Mouse (Mus musculus) stomach, postnatal 0 days (tissue): Measurements from ENCODE around the gene Cdkn2aipnl. TPM values are rescaled to one million over a fixed set of nuclear protein-coding genes. Genes with fewer than 3 reads are reported as not detected.
A peak's percentile ranks its signal among the peaks of the same experiment; 100 is the strongest.

Experiments used
- ATAC-seq: fragments of 200-750 bp; cut with Nextera tagmentation; 2 replicates; pipeline ENCODE4 v1.8.0; 2017; ENCODE audit not compliant: low FRiP score, low TSS enrichment
- DNase-seq: peaks from one replicate; pipeline ENCODE4 v3.0.0-alpha.2; 2016; ENCODE audit warnings: low spot score
- H3K27ac ChIP-seq: fragments of 300-500 bp; sonication (generic); replicated peaks from 2 replicates; pipeline ENCODE4 v1.5.1; 2014; ENCODE audit warnings: mild to moderate bottlenecking, control low read depth
- H3K27me3 ChIP-seq: fragments of 300-500 bp; sonication (generic); 2 replicates; pipeline ENCODE4 v1.6.1; 2014; ENCODE audit warnings: low read length; ENCODE audit not compliant: control insufficient read depth, insufficient read depth
- H3K36me3 ChIP-seq: fragments of 300-500 bp; sonication (generic); 2 replicates; pipeline ENCODE4 v1.6.1; 2014; ENCODE audit warnings: low read length, mixed read lengths; ENCODE audit not compliant: control insufficient read depth, insufficient read depth
- H3K4me1 ChIP-seq: fragments of 300-500 bp; sonication (generic); replicated peaks from 2 replicates; pipeline ENCODE4 v1.6.1; 2014; ENCODE audit warnings: antibody characterized with exemption; ENCODE audit not compliant: control insufficient read depth, insufficient read depth
- H3K4me2 ChIP-seq: fragments of 300-500 bp; sonication (generic); replicated peaks from 2 replicates; pipeline ENCODE4 v1.6.1; 2014; ENCODE audit warnings: low read depth, mild to moderate bottlenecking, control low read depth, moderate library complexity
- H3K4me3 ChIP-seq: fragments of 300-500 bp; sonication (generic); 2 replicates; pipeline ENCODE4 v1.5.1; 2014; ENCODE audit warnings: low read depth, low read length, control low read depth
- H3K9ac ChIP-seq: fragments of 300-500 bp; sonication (generic); 2 replicates; pipeline ENCODE4 v1.6.1; 2014; ENCODE audit warnings: mild to moderate bottlenecking, low read length, control low read depth, mixed read lengths
- H3K9me3 ChIP-seq: fragments of 300-500 bp; sonication (generic); 2 replicates; pipeline ENCODE4 v1.6.1; 2016; ENCODE audit warnings: low read length; ENCODE audit not compliant: control insufficient read depth
- CTCF ChIP-seq: IDR thresholded peaks from 2 replicates; pipeline ENCODE4 v1.5.1; 2016; ENCODE audit warnings: antibody characterized with exemption, low read depth, mild to moderate bottlenecking, moderate library complexity
- EP300 ChIP-seq: optimal IDR thresholded peaks from 2 replicates; pipeline ENCODE3; 2016; ENCODE audit warnings: antibody characterized with exemption
- WGBS: fragments of 180-500 bp; shearing (Covaris S2); extraction: QIAGEN DNeasy Blood & Tissue Kit; methylation state at CpG from one replicate; pipeline ENCODE4 v1.1.7; 2014; 5-methylcytosine and 5-hydroxymethylcytosine counted together
- polyA plus RNA-seq: library from polyadenylated mRNA; unstranded; fragments of >200 nt; fragmentation: Nextera tagmentation; extraction: Ambion mirVana; gene quantifications from 2 replicates; pipeline ENCODE4 v1.2.1, GENCODE M21; 2015

The Cdkn2aipnl gene
- polyA plus RNA-seq, 1 experiment from 2014 or later: 46.9 TPM

DNA sequence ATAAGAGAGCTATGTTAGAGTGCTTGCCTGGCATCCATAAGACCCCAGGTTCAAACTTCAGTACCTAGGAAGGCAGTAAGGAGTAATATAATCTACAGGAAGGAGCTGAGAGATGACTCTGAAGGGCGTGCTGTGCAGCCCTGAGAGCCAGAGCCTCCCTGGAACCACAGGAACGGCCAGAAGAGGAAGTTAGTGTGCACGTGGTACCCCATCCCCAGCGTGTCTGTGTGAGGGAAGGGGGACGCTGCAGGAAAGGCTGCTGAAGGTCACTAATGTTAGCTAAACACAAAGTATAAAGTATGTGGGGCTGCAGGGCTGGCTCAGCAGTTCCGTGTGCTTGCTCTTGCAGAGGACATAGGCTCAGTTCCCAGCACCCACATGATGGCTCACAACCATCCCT is 41.9 kb upstream of the Cdkn2aipnl start:
- H3K4me3 ChIP-seq: no peak overlapping the region
- no peak for ATAC-seq
- no peak overlapping the region for H3K9ac ChIP-seq
- no peak overlapping the region for H3K4me2 ChIP-seq
- no peaks in the 10 kb centered on the region for H3K27me3 ChIP-seq
- H3K9me3 ChIP-seq: no peaks in the 10 kb centered on the region; the same call in 1 of the 2 replicates
- WGBS: 57% methylated on average over 6 of the region's 6 CpGs
- DNase-seq: no peak
- TF ChIP-seq EP300 (no peak), CTCF (no peak)
- no peaks in the 10 kb centered on the region for H3K4me1 ChIP-seq
- no peaks in the 10 kb centered on the region for H3K36me3 ChIP-seq
- no peak overlapping the region for H3K27ac ChIP-seq

GRCm38 (mm10) chr11:51926385-51926784 is 41.1 kb upstream of the Cdkn2aipnl start:
- no peak for TF ChIP-seq EP300
- no peak for TF ChIP-seq CTCF
- Histone ChIP-seq H3K4me2 (no peak overlapping the region), H3K4me1 (no peaks in the 10 kb centered on the region), H3K36me3 (no peaks in the 10 kb centered on the region), H3K27me3 (no peaks in the 10 kb centered on the region), H3K27ac (no peak overlapping the region), H3K4me3 (no peak overlapping the region), H3K9ac (no peak overlapping the region), H3K9me3 (no peaks in the 10 kb centered on the region; the same call in 1 of the 2 replicates)
- DNase-seq: no peak
- WGBS: 83% methylated on average over 1 of the region's 1 CpGs
- no peak for ATAC-seq

- H3K9me3 ChIP-seq: no peaks in the 10 kb centered on the region; the same call in 1 of the 2 replicates
- no peak overlapping the region for H3K4me3 ChIP-seq
- no peak overlapping the region for H3K4me2 ChIP-seq
- H3K4me1 ChIP-seq: no peaks in the 10 kb centered on the region
- TF ChIP-seq EP300 (no peak), CTCF (no peak)
- no peak overlapping the region for H3K27ac ChIP-seq
- DNase-seq (no peak), ATAC-seq (no peak)
- H3K36me3 ChIP-seq: no peaks in the 10 kb centered on the region
- no peak overlapping the region for H3K9ac ChIP-seq
- H3K27me3 ChIP-seq: no peaks in the 10 kb centered on the region
- 64% methylated on average over 2 of the region's 2 CpGs for WGBS
Measured at GRCm38 (mm10) chr11:51927106-51927505, 40.4 kb upstream of the Cdkn2aipnl start.

GRCm38 (mm10) chr11:51931138-51931537 is 36.3 kb upstream of the Cdkn2aipnl start:
- TF ChIP-seq EP300: no peak
- ATAC-seq (no peak), DNase-seq (no peak)
- Histone ChIP-seq H3K9me3 (no peaks in the 10 kb centered on the region), H3K4me3 (no peak overlapping the region), H3K27me3 (no peaks in the 10 kb centered on the region), H3K27ac (no peak overlapping the region), H3K36me3 (no peaks in the 10 kb centered on the region), H3K4me1 (no peaks in the 10 kb centered on the region), H3K9ac (no peak overlapping the region), H3K4me2 (no peak overlapping the region)
- 100% methylated on average over 1 of the region's 1 CpGs for WGBS

DNA sequence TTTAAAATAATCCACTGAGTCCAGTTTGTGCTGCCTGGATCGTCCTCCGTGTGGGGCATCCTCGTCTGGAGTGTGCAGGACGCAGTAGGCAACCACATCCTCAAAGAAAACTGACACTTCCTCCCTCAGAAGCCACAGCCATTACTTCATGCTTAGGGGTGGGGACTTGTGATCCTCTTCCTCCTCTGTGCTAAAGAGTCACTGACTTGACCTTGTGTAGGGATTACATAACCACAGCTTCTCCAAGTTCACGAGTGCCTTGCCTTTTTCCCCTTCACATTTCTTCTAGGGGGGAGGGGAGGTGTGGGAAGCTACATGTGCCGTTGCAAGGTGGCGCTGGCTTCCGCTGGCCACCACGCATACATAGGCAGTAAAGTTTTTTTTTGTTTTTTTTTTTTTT is 35.7 kb upstream of the Cdkn2aipnl start:
- Histone ChIP-seq H3K4me2 (no peak overlapping the region), H3K36me3 (no peaks in the 10 kb centered on the region), H3K27me3 (no peaks in the 10 kb centered on the region), H3K9ac (no peak overlapping the region), H3K27ac (no peak overlapping the region), H3K4me3 (no peak overlapping the region), H3K9me3 (no peaks in the 10 kb centered on the region), H3K4me1 (no peaks in the 10 kb centered on the region)
- ATAC-seq: 0 out of 2 replicates have a peak, but pooled peaks have one; percentile 49
- DNase-seq: no peak
- TF ChIP-seq CTCF (no peak), EP300 (no peak)
- WGBS: 83% methylated on average over 9 of the region's 9 CpGs

DNA sequence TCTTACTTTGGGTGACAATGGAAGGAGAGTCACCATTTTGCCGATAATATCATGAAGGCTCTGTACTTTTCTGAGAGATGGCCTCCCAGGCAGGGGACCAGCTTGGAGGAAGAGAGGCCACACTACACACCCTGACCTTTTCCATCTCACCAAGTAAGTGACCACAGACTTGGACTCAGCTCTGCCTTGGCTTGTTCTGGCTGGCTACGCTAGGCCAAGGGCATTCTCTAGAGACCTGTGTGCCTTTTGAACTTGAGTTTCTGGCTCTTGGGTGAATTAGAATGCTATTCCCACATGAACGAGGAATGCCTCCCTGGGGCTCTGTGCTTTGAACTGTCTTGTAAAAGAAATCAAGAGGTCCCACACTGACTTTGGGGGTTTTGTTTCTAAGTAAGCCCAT is 33.2 kb upstream of the Cdkn2aipnl start:
- TF ChIP-seq CTCF: no peak
- no peak for TF ChIP-seq EP300
- no peak overlapping the region for H3K27ac ChIP-seq
- 87% methylated on average over 3 of the region's 3 CpGs for WGBS
- no peak overlapping the region for H3K9ac ChIP-seq
- no peak for DNase-seq
- no peak overlapping the region for H3K4me3 ChIP-seq
- H3K4me1 ChIP-seq: no peaks in the 10 kb centered on the region
- no peak for ATAC-seq
- H3K36me3 ChIP-seq: no peaks in the 10 kb centered on the region
- no peaks in the 10 kb centered on the region for H3K9me3 ChIP-seq
- no peak overlapping the region for H3K4me2 ChIP-seq
- H3K27me3 ChIP-seq: no peaks in the 10 kb centered on the region
